Mouse (Mus musculus) spleen, adult 2 months (tissue): ENCODE results near the gene Eef1akmt2. TPM values are rescaled to one million over a fixed set of nuclear protein-coding genes. Genes with fewer than 3 reads are reported as not detected.

Source experiments
- DNase-seq, 2 experiments: peaks; one replicate each; pipeline versions ENCODE4 v3.0.0 to v3.0.0-alpha.2; 2012 to 2021; ENCODE audit warnings: low spot score in 2 of 2, low read depth in 1 of 2
- H3K27ac ChIP-seq: fragments of 200-500 bp; 2 replicates; pipeline ENCODE4 v1.5.1; 2012; ENCODE audit warnings: low read length, inconsistent platforms; ENCODE audit not compliant: insufficient read depth
- H3K27me3 ChIP-seq: fragments of 200-500 bp; 2 replicates; pipeline ENCODE4 v1.6.1; 2012; ENCODE audit warnings: mild to moderate bottlenecking, moderate library complexity, low read length, inconsistent platforms; ENCODE audit not compliant: control insufficient read depth, insufficient read depth
- H3K36me3 ChIP-seq: fragments of 200-500 bp; 2 replicates; pipeline ENCODE4 v1.6.1; 2012; ENCODE audit warnings: mild to moderate bottlenecking, low read length, inconsistent platforms; ENCODE audit not compliant: control insufficient read depth, insufficient read depth
- H3K4me1 ChIP-seq: fragments of 200-500 bp; 2 replicates; pipeline ENCODE4 v1.6.1; 2011; ENCODE audit warnings: inconsistent platforms; ENCODE audit not compliant: control insufficient read depth, insufficient read depth, insufficient read length
- H3K4me3 ChIP-seq: fragments of 200-500 bp; 2 replicates; pipeline ENCODE4 v1.5.1; 2011; ENCODE audit warnings: mild to moderate bottlenecking, inconsistent platforms; ENCODE audit not compliant: insufficient read depth, insufficient read length; ENCODE audit errors: extremely low read depth
- CTCF ChIP-seq: fragments of 200-500 bp; IDR thresholded peaks from 2 replicates; pipeline ENCODE4 v1.5.1; 2011; ENCODE audit warnings: mild to moderate bottlenecking, inconsistent platforms; ENCODE audit not compliant: insufficient read depth, insufficient read length, insufficient replicate concordance; ENCODE audit errors: extremely low read depth
- POLR2A ChIP-seq: fragments of 200-500 bp; IDR thresholded peaks from 2 replicates; pipeline ENCODE4 v1.6.1; 2011; ENCODE audit warnings: low read depth, low read length, inconsistent platforms
- WGBS: fragments of 180-500 bp; shearing (Covaris S2); methylation state at CpG from one replicate; pipeline ENCODE4 v1.1.7; 2018; 5-methylcytosine and 5-hydroxymethylcytosine counted together
- polyA plus RNA-seq: library from polyadenylated mRNA; depleted of rRNA; stranded (reverse); fragments of >200 nt; gene quantifications from 2 replicates; pipeline ENCODE4 v1.2.3, GENCODE M21; 2012

The Eef1akmt2 gene
- polyA plus RNA-seq, 1 experiment: 3.3 TPM

DNA sequence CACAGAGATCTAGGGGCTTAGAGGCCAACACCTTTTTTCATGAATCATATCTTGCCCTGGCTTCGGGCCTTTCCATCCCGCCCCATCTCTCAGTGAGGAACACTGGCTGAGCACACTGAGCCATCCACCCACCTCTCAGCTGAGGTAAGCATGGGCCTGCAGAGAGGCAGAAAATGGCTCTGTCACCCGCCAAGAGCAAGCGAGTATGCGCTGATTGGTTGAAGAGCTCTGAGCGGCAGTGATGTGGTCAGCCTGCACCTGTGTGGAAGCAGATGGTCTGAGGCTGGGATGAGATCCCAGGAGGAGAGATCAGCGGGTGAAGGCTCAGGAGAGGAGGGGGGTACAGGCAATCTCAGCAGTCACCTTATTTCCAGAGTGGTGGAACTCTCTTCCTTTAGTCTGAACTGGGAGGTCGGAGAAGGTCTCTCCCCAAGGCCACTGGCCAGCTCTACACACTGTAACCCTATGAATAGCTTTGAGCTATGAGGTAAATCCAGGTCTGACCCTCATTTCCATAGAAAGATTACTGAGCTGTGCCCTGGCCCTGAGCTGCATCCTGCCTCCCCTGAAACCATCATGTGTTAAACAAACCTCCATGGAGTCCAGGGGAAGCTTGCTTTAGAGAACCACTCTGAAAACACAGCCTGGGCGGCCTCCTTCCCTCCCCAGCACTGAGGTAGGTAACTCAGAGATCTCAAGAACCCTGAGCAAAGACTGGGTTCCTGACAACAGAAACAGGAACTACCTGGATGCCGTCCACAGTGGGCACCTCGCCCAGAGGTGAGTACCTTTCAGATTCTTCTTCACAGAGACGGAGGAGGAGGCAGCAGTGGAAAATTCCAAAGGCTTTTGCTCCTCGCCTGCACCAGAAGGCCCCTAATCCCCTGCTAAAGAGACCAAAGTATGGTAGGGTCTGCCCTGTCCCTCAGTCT is 45.3 kb downstream of the Eef1akmt2 start:
- H3K4me3 ChIP-seq: no peak overlapping the region
- TF ChIP-seq CTCF: no peak
- TF ChIP-seq POLR2A: no peak
- H3K27ac ChIP-seq: peak overlapping the region; percentile 49
- no peaks in the 10 kb centered on the region for H3K27me3 ChIP-seq
- no peaks in the 10 kb centered on the region for H3K36me3 ChIP-seq
- H3K4me1 ChIP-seq: peaks cover 47% of the 10 kb centered on the region; the same call in 1 of the 2 replicates
- no peak for DNase-seq
- WGBS: 72% methylated on average over 13 of the region's 13 CpGs

DNA sequence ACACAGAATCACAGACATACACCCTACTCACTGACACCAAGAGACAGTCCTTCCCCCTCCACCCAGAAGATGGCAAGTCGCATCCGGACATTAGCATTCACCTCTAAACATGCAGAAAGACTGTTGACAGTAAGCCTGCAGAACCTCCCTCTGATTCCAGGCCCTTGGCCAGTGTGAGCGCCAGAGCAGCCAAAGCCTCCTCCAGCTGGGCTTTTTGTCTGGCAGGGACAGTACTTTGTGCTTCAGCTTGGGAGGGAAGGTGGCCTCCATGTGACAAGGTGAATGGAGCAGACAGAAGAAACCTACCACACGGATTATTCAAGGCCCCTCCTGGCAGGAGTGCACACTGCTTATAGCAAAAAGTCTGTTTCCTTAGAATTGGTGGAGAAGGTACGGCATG is 46.2 kb downstream of the Eef1akmt2 start:
- WGBS: 88% methylated on average over 5 of the region's 5 CpGs
- no peak for TF ChIP-seq POLR2A
- no peak for TF ChIP-seq CTCF
- Histone ChIP-seq H3K4me1 (peaks cover 48% of the 10 kb centered on the region; the same call in 1 of the 2 replicates), H3K36me3 (no peaks in the 10 kb centered on the region), H3K4me3 (no peak overlapping the region), H3K27me3 (no peaks in the 10 kb centered on the region), H3K27ac (peak overlapping the region; percentile 11; the same call in 1 of the 2 replicates)
- no peak for DNase-seq

DNA sequence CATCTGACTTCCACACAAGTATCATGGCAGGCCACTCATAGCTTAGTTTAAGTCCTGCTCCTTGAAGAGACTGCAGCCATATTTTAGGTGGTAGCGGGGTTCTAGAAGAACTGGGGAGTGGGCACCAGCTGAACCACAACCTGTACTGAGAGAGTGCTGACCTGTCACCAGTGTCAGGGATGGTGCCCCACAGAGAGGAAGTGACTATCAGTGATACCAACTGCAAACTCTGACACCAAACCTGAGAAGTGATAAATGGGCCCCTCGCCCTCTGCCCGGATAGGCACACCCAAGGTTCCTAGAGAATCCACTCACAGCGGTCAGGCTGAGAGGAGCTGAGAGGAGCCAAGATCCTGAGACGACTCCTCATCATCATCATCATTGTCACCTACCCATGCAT is 47.5 kb downstream of the Eef1akmt2 start:
- no peak for DNase-seq
- Histone ChIP-seq H3K27ac (no peak overlapping the region), H3K4me1 (peaks cover 51% of the 10 kb centered on the region; the same call in 1 of the 2 replicates), H3K27me3 (no peaks in the 10 kb centered on the region), H3K4me3 (no peak overlapping the region), H3K36me3 (no peaks in the 10 kb centered on the region)
- 54% methylated on average over 5 of the region's 5 CpGs for WGBS
- TF ChIP-seq POLR2A (no peak), CTCF (no peak)

DNA sequence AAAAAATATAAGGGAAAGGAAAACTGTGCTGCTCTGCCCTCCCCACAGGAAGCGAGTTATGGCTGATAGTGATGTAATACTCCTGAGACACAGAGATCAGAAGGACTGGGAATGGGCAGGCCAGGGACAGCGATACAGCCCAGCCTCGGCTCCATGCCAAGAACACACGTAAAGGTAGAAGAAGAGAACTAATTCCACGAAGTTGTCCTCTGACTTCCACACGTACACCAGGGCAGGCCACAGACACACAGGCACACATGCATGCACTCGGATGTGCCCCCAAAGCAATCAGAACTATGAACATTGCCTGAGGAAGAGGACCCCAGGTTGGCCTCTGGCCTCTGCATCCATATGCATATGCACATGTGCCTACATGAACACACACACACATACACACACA is 48.0 kb downstream of the Eef1akmt2 start:
- H3K4me3 ChIP-seq: no peak overlapping the region
- H3K36me3 ChIP-seq: no peaks in the 10 kb centered on the region
- no peak for DNase-seq
- WGBS: 70% methylated on average over 7 of the region's 7 CpGs
- H3K27me3 ChIP-seq: no peaks in the 10 kb centered on the region
- no peak overlapping the region; the same call in 1 of the 2 replicates for H3K27ac ChIP-seq
- TF ChIP-seq POLR2A (no peak), CTCF (no peak)
- peaks cover 50% of the 10 kb centered on the region; the same call in 1 of the 2 replicates for H3K4me1 ChIP-seq

DNA sequence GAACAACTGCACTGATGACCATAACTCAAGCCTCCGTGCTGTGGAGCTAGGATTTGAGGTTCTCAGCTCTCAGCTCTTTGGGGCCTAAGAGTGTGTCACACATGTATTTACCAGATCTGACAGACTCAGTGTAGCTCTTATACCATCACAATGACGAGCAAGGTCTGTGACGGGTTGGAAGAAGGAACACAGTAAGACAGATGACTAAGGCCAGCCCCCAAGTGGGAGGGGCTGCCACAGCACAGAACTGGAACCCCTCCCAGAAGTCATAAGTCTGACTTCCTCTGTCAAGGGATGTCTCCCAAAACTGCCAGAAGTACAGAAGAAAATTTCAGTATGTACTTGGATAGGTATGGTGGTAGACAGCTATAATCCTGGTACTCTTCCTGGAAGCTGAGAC is 48.5 kb downstream of the Eef1akmt2 start:
- peak overlapping the region; percentile 39; the same call in 1 of the 2 replicates for H3K27ac ChIP-seq
- H3K36me3 ChIP-seq: no peaks in the 10 kb centered on the region
- WGBS: 32% methylated on average over 3 of the region's 3 CpGs
- DNase-seq: peak in 1 of 2 experiments; percentile 34
- no peak overlapping the region for H3K4me3 ChIP-seq
- TF ChIP-seq CTCF (no peak), POLR2A (no peak)
- H3K4me1 ChIP-seq: peaks cover 50% of the 10 kb centered on the region; the same call in 1 of the 2 replicates
- no peaks in the 10 kb centered on the region for H3K27me3 ChIP-seq

DNA sequence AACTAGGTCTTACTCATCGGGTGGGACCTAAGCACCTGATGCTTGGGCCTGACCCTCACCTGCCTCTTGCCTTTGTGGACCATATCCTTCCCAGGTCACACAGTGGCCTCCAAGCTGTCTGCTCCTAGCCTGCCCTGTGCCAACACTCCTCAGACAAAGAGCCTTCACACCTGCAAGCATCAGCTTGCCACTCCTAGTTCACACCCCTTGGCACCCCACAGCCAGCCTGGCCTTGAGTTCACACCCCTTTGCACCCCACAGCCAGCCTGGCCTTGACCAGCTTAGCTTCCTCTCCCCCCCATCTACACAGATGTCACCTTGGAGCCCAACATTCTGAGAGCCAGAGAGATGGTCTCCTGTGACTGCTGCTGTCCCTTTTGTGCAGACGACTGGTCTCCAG is 49.1 kb downstream of the Eef1akmt2 start:
- no peaks in the 10 kb centered on the region for H3K27me3 ChIP-seq
- H3K27ac ChIP-seq: peak overlapping the region; percentile 44; the same call in 1 of the 2 replicates
- WGBS: 74% methylated on average over 2 of the region's 2 CpGs
- DNase-seq: no peak
- TF ChIP-seq CTCF: no peak
- no peak for TF ChIP-seq POLR2A
- peaks cover 51% of the 10 kb centered on the region; the same call in 1 of the 2 replicates for H3K4me1 ChIP-seq
- no peaks in the 10 kb centered on the region for H3K36me3 ChIP-seq
- no peak overlapping the region for H3K4me3 ChIP-seq

DNA sequence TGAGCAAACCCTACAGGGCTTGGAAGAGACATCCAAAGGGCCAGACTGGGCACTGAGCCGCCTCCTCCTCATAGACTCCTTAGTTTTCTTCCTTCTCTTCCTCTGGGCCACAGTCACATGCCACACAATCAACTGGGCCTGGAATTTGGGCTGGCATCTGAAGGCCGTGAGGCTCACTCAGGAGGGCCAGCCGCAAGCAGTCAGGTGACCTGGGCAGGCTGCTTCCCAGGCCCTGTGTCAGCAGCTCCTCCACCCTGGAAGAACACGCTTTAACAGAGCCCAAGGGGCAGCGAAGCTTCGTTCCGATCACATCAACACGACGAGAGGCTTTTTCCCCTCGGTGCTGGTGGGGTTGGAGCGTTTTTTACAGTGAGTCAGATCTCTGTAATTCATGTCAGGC is 49.8 kb downstream of the Eef1akmt2 start:
- Histone ChIP-seq H3K36me3 (no peaks in the 10 kb centered on the region), H3K4me3 (no peak overlapping the region), H3K27ac (peak overlapping the region; percentile 44; the same call in 1 of the 2 replicates), H3K27me3 (no peaks in the 10 kb centered on the region), H3K4me1 (peaks cover 51% of the 10 kb centered on the region; the same call in 1 of the 2 replicates)
- 90% methylated on average over 11 of the region's 11 CpGs for WGBS
- TF ChIP-seq POLR2A (no peak), CTCF (no peak)
- no peak for DNase-seq
